Mouse (Mus musculus): ENCODE results near the gene Med21. TPM values are rescaled to one million over a fixed set of nuclear protein-coding genes. Genes with fewer than 3 reads are reported as not detected.

Gene Med21
- total RNA-seq (2014; fragmentation: Nextera tagmentation) (214 and 275 TPM in 2 replicates), total RNA-seq (2017) (240 and 246 TPM in 2 replicates)

- peak; percentile 80 for ATAC-seq (replicated peaks; ENCODE audit: poor library complexity, severe bottlenecking)
These were observed at the start of gene Med21, which contains the start of gene Tm7sf3 for GRCm38 (mm10) chr6:146642276-146643183. Gene Med21, plus strand, starts transcription at chr6:146642547. Gene Tm7sf3, minus strand, starts transcription at chr6:146642824.

- ATAC-seq (replicated peaks; ENCODE audit: poor library complexity, severe bottlenecking): no peak
These were observed 39.7 kb upstream of the Med21 start for GRCm38 (mm10) chr6:146602601-146603000.

GRCm38 (mm10) chr6:146603651-146604050 lies 38.7 kb upstream of the Med21 start:
- no peak for ATAC-seq (replicated peaks; ENCODE audit: poor library complexity, severe bottlenecking)

- no peak for ATAC-seq (replicated peaks; ENCODE audit: poor library complexity, severe bottlenecking)
These were observed 31.0 kb upstream of the Med21 start for GRCm38 (mm10) chr6:146611385-146611784.

GRCm38 (mm10) chr6:146611897-146612296 lies 30.4 kb upstream of the Med21 start:
- ATAC-seq (replicated peaks; ENCODE audit: poor library complexity, severe bottlenecking): no peak

- ATAC-seq (replicated peaks; ENCODE audit: poor library complexity, severe bottlenecking): no peak
These were observed 29.6 kb upstream of the Med21 start for GRCm38 (mm10) chr6:146612736-146613135.

GRCm38 (mm10) chr6:146613907-146614306 lies 28.4 kb upstream of the Med21 start:
- ATAC-seq (replicated peaks; ENCODE audit: poor library complexity, severe bottlenecking): no peak

- ATAC-seq (replicated peaks; ENCODE audit: poor library complexity, severe bottlenecking): no peak
These were observed 27.8 kb upstream of the Med21 start for GRCm38 (mm10) chr6:146614541-146614940.

- ATAC-seq (replicated peaks; ENCODE audit: poor library complexity, severe bottlenecking): no peak
These were observed 26.5 kb upstream of the Med21 start for GRCm38 (mm10) chr6:146615891-146616290.

GRCm38 (mm10) chr6:146616670-146617069 lies 25.7 kb upstream of the Med21 start:
- no peak for ATAC-seq (replicated peaks; ENCODE audit: poor library complexity, severe bottlenecking)

- ATAC-seq (replicated peaks; ENCODE audit: poor library complexity, severe bottlenecking): no peak
These were observed 14.2 kb upstream of the Med21 start for GRCm38 (mm10) chr6:146628123-146628522.

GRCm38 (mm10) chr6:146629781-146630756 lies 12.3 kb upstream of the Med21 start:
- no peak for ATAC-seq (replicated peaks; ENCODE audit: poor library complexity, severe bottlenecking)

GRCm38 (mm10) chr6:146630961-146631360 lies 11.4 kb upstream of the Med21 start:
- ATAC-seq (replicated peaks; ENCODE audit: poor library complexity, severe bottlenecking): peak; percentile 43

GRCm38 (mm10) chr6:146631847-146632246 lies 10.5 kb upstream of the Med21 start:
- no peak for ATAC-seq (replicated peaks; ENCODE audit: poor library complexity, severe bottlenecking)

- no peak for ATAC-seq (replicated peaks; ENCODE audit: poor library complexity, severe bottlenecking)
These were observed 9.9 kb upstream of the Med21 start for GRCm38 (mm10) chr6:146632403-146632802.

GRCm38 (mm10) chr6:146633097-146633496 lies 9.2 kb upstream of the Med21 start:
- ATAC-seq (replicated peaks; ENCODE audit: poor library complexity, severe bottlenecking): no peak

GRCm38 (mm10) chr6:146633629-146634014 lies 8.7 kb upstream of the Med21 start:
- no peak; the same call in 1 of the 2 replicates for ATAC-seq (replicated peaks; ENCODE audit: poor library complexity, severe bottlenecking)

GRCm38 (mm10) chr6:146634015-146634722 lies 8.2 kb upstream of the Med21 start:
- peak; percentile 34 for ATAC-seq (replicated peaks; ENCODE audit: poor library complexity, severe bottlenecking)

GRCm38 (mm10) chr6:146634759-146635606 lies 7.4 kb upstream of the Med21 start:
- ATAC-seq (replicated peaks; ENCODE audit: poor library complexity, severe bottlenecking): no peak
